In genomic region chr12:111974578-111974977, GRCm38 (mm10) we compare ENCODE assay signal across 27 mouse cellular contexts. TPM values are rescaled to one million over a fixed set of nuclear protein-coding genes. Genes with fewer than 3 reads are reported as not detected.
A peak's percentile ranks its signal among the peaks of the same experiment; 100 is the strongest.
DNase-seq lines count a peak whose midpoint lies in the region; ATAC-seq and TF ChIP-seq lines count a peak whose summit lies in the region.
"Had no signal": no experiment of that assay in that cellular context is flagged by ENCODE, and none has a peak within 500 bp of the region (broad histone marks: within the 10 kb centered on the region; RNA-seq: fewer than 3 reads in every experiment).

No protein-coding gene starts in this region.

- no peak overlapping the region for H3K27ac ChIP-seq in MEL (ENCODE audit: control insufficient read depth, low read depth, low read length)
- H3K27ac ChIP-seq in forebrain, embryonic 12.5 days, result no peak overlapping the region
- H3K27ac ChIP-seq: embryonic facial prominence, embryonic 12.5 days; embryonic facial prominence, embryonic 15.5 days; forebrain, embryonic 13.5 days; hindbrain, embryonic 12.5 days; hindbrain, embryonic 15.5 days; intestine, embryonic 15.5 days had no signal

- H3K9ac ChIP-seq in MEL (ENCODE audit: control insufficient read depth, low read depth, low read length, poor library complexity, severe bottlenecking), result no peak overlapping the region
- no peak overlapping the region for H3K9ac ChIP-seq in forebrain, embryonic 12.5 days
- H3K9ac ChIP-seq: embryonic facial prominence, embryonic 12.5 days; embryonic facial prominence, embryonic 15.5 days; forebrain, embryonic 13.5 days; hindbrain, embryonic 12.5 days; hindbrain, embryonic 15.5 days; intestine, embryonic 15.5 days had no signal

- DNase-seq in 416B (ENCODE audit: low read depth) (peak; percentile 67), MEL (ENCODE audit: low read depth, low spot score) (peak; percentile 11)
- DNase-seq: adrenal gland, postnatal 10 days; adrenal gland, postnatal 36 days; cerebellum, adult 18-20 months; cerebellum, adult 9-10 months; cerebellum, postnatal 14 days; gastrocnemius, postnatal 10 days; gastrocnemius, postnatal 36 days; heart, adult 11 months; heart, postnatal 36 days had no signal

- peak; percentile 65 to 74 for ATAC-seq in hematopoietic stem cell, adult 5-6 weeks (replicated peaks in 1 of 2; ENCODE audit: insufficient read depth in 1 of 2, low FRiP score in 2 of 2, low TSS enrichment in 1 of 2, low read depth in 1 of 2, poor library complexity in 2 of 2, severe bottlenecking in 2 of 2)
- 0 out of 2 replicates have a peak, but pooled peaks have one; percentile 19 for ATAC-seq in megakaryocyte-erythroid progenitor cell, adult 5-6 weeks (replicated peaks; ENCODE audit: low FRiP score, low TSS enrichment, poor library complexity, severe bottlenecking)
- ATAC-seq in forebrain, embryonic 12.5 days (ENCODE audit: low FRiP score), result no peak
- no peak for ATAC-seq in erythroid progenitor cell, adult 5-6 weeks (replicated peaks; ENCODE audit: low FRiP score, poor library complexity, severe bottlenecking)
- ATAC-seq: forebrain, embryonic 13.5 days; forebrain, embryonic 16.5 days; intestine, embryonic 15.5 days; Patski had no signal

- TF ChIP-seq EP300 in MEL (IDR thresholded peaks at IDR 0.05; ENCODE audit: low read depth in 1 of 2, low read length in 2 of 2), result no peak

- no peak for TF ChIP-seq CTCF in MEL (IDR thresholded peaks at IDR 0.05 in 2 of 3, conservative IDR thresholded peaks at IDR 0.05 in 1 of 3; ENCODE audit: control insufficient read depth in 1 of 3, insufficient read depth in 1 of 3, low read depth in 2 of 3, low read length in 3 of 3, poor library complexity in 1 of 3, severe bottlenecking in 1 of 3)

- no peaks in the 10 kb centered on the region for H3K9me3 ChIP-seq in MEL (replicated peaks; ENCODE audit: insufficient read depth, low read length)
- H3K9me3 ChIP-seq in forebrain, embryonic 12.5 days, result no peaks in the 10 kb centered on the region
- H3K9me3 ChIP-seq: embryonic facial prominence, embryonic 12.5 days; forebrain, embryonic 13.5 days; hindbrain, embryonic 12.5 days; hindbrain, embryonic 15.5 days; intestine, embryonic 15.5 days had no signal

- 87% methylated on average over 6 of the region's 6 CpGs for WGBS in forebrain, embryonic 12.5 days

- H3K4me2 ChIP-seq in forebrain, embryonic 12.5 days, result no peak overlapping the region
- H3K4me2 ChIP-seq: embryonic facial prominence, embryonic 12.5 days; embryonic facial prominence, embryonic 15.5 days; forebrain, embryonic 13.5 days; heart, embryonic 11.5 days; hindbrain, embryonic 12.5 days; hindbrain, embryonic 15.5 days; intestine, embryonic 15.5 days had no signal

- no peak for TF ChIP-seq RAD21 in MEL (IDR thresholded peaks at IDR 0.05; ENCODE audit: low read depth, low read length)

- H3K4me3 ChIP-seq in MEL (ENCODE audit: control insufficient read depth in 1 of 2, insufficient read depth in 1 of 2, low read depth in 2 of 2, low read length in 2 of 2), result no peak overlapping the region
- H3K4me3 ChIP-seq in forebrain, embryonic 12.5 days (replicated peaks), result no peak overlapping the region
- H3K4me3 ChIP-seq: embryonic facial prominence, embryonic 12.5 days; embryonic facial prominence, embryonic 15.5 days; forebrain, embryonic 13.5 days; hindbrain, embryonic 12.5 days; hindbrain, embryonic 15.5 days; intestine, embryonic 15.5 days had no signal

- H3K79me2 ChIP-seq in MEL (ENCODE audit: control insufficient read depth, insufficient read depth, low read length, poor library complexity), result peaks cover 53% of the 10 kb centered on the region

- no peaks in the 10 kb centered on the region for H3K27me3 ChIP-seq in MEL (ENCODE audit: control insufficient read depth in 1 of 2, insufficient read depth in 2 of 2, low read length in 2 of 2)
- H3K27me3 ChIP-seq in forebrain, embryonic 12.5 days, result no peaks in the 10 kb centered on the region
- H3K27me3 ChIP-seq: embryonic facial prominence, embryonic 12.5 days; embryonic facial prominence, embryonic 15.5 days; forebrain, embryonic 13.5 days; hindbrain, embryonic 12.5 days; hindbrain, embryonic 15.5 days; intestine, embryonic 15.5 days had no signal

- no peak for TF ChIP-seq POLR2A in MEL (IDR thresholded peaks at IDR 0.05; ENCODE audit: control insufficient read depth in 1 of 2, insufficient read depth in 1 of 2, low read depth in 1 of 2, low read length in 2 of 2, poor library complexity in 1 of 2)

- peaks cover 0 to 12% of the 10 kb centered on the region in 2 experiments; a peak in 2 of 4 replicates for H3K36me3 ChIP-seq in MEL (ENCODE audit: control insufficient read depth in 1 of 2, insufficient read depth in 2 of 2, low read length in 2 of 2)
- H3K36me3 ChIP-seq in forebrain, embryonic 12.5 days (replicated peaks), result no peaks in the 10 kb centered on the region
- H3K36me3 ChIP-seq: embryonic facial prominence, embryonic 12.5 days; embryonic facial prominence, embryonic 15.5 days; hindbrain, embryonic 12.5 days; hindbrain, embryonic 15.5 days; intestine, embryonic 15.5 days had no signal

- H3K4me1 ChIP-seq in MEL (ENCODE audit: control insufficient read depth in 1 of 2, insufficient read depth in 2 of 2, low read length in 2 of 2), result peaks cover 5 to 8% of the 10 kb centered on the region in 2 experiments; a peak in 2 of 4 replicates
- H3K4me1 ChIP-seq in forebrain, embryonic 12.5 days, result no peaks in the 10 kb centered on the region
- H3K4me1 ChIP-seq: embryonic facial prominence, embryonic 15.5 days had no signal

TF ChIP-seq in MEL, 35 proteins besides CTCF, POLR2A, EP300 and RAD21:
- TF ChIP-seq HCFC1 (IDR thresholded peaks at IDR 0.05; ENCODE audit: low read depth, low read length), result no peak
- TF ChIP-seq NELFE (IDR thresholded peaks at IDR 0.05; ENCODE audit: low read depth, low read length), result no peak
- TF ChIP-seq GATA1 (IDR thresholded peaks at IDR 0.05; ENCODE audit: low read depth, low read length), result no peak
- no peak for TF ChIP-seq TAL1 (IDR thresholded peaks at IDR 0.05; ENCODE audit: low read length)
- no peak for TF ChIP-seq GABPA (IDR thresholded peaks at IDR 0.05; ENCODE audit: low read depth, low read length)
- no peak for TF ChIP-seq JUND (IDR thresholded peaks at IDR 0.05; ENCODE audit: low read depth, low read length)
- TF ChIP-seq SIN3A (IDR thresholded peaks at IDR 0.05; ENCODE audit: low read length), result no peak

RNA-seq across cellular contexts. Expression of gene Tdrd9, which starts 3.2 kb away (rescaled TPM):
- total RNA-seq in MEL (2012; rRNA removed), result 24.5 and 46.5 TPM in 2 replicates
- polyA plus RNA-seq in MEL (2012; ENCODE audit: insufficient read depth in 1 of 2, insufficient read length in 2 of 2, low read depth in 1 of 2, low replicate concordance in 2 of 2, missing spikeins in 1 of 2), result 10 to 100 TPM in 1 of 2 experiments, not detected in 1; 28.9 TPM
- total RNA-seq in hematopoietic stem cell, adult 5-6 weeks (2017), result 0.30 TPM in 1 of 2 replicates, not detected in the other
- not detected in 2 replicates for total RNA-seq in megakaryocyte-erythroid progenitor cell, adult 5-6 weeks (2014; fragmentation: Nextera tagmentation)
- not detected in 2 replicates for total RNA-seq in megakaryocyte-erythroid progenitor cell, adult 5-6 weeks (2017)
- 1.2 and 2.0 TPM in 2 replicates for polyA plus RNA-seq in forebrain, embryonic 12.5 days (2016; fragmentation: Nextera tagmentation; extraction: Ambion mirVana)
- not detected in 2 replicates for total RNA-seq in erythroid progenitor cell, adult 5-6 weeks (2015; ENCODE audit: low replicate concordance)
- total RNA-seq in erythroid progenitor cell, adult 5-6 weeks (2017; ENCODE audit: low replicate concordance), result not detected in 2 replicates
- total RNA-seq: gastrocnemius, postnatal 36 days had no signal

RNA-seq across cellular contexts. Expression of gene Rd3l, which starts 6.5 kb away (rescaled TPM):
- total RNA-seq in MEL (2012; rRNA removed), result 0.08 TPM in 1 of 2 replicates, not detected in the other
- not detected for polyA plus RNA-seq in MEL (2012; ENCODE audit: insufficient read depth in 1 of 2, insufficient read length in 2 of 2, low read depth in 1 of 2, low replicate concordance in 2 of 2, missing spikeins in 1 of 2)
- 0.50 TPM in 1 of 2 replicates, not detected in the other for total RNA-seq in hematopoietic stem cell, adult 5-6 weeks (2017)
- not detected in 2 replicates for total RNA-seq in megakaryocyte-erythroid progenitor cell, adult 5-6 weeks (2014; fragmentation: Nextera tagmentation)
- not detected in 2 replicates for total RNA-seq in megakaryocyte-erythroid progenitor cell, adult 5-6 weeks (2017)
- polyA plus RNA-seq in forebrain, embryonic 12.5 days (2016; fragmentation: Nextera tagmentation; extraction: Ambion mirVana), result not detected in 2 replicates
- not detected in 2 replicates for total RNA-seq in erythroid progenitor cell, adult 5-6 weeks (2015; ENCODE audit: low replicate concordance)
- not detected in 2 replicates for total RNA-seq in erythroid progenitor cell, adult 5-6 weeks (2017; ENCODE audit: low replicate concordance)
- total RNA-seq: adrenal gland, adult 18-20 months; adrenal gland, postnatal 10 days; adrenal gland, postnatal 36 days; ES-E14; gastrocnemius, adult 18-20 months; gastrocnemius, postnatal 10 days; gastrocnemius, postnatal 36 days had no signal
- polyA plus RNA-seq: embryonic facial prominence, embryonic 12.5 days; embryonic facial prominence, embryonic 15.5 days; forebrain, embryonic 13.5 days; forebrain, embryonic 16.5 days; hindbrain, embryonic 12.5 days; hindbrain, embryonic 15.5 days; intestine, embryonic 15.5 days; Patski had no signal

RNA-seq across cellular contexts. Expression of gene Atp5mpl, which starts 7.8 kb away (rescaled TPM):
- total RNA-seq in MEL (2012; rRNA removed), result 461 and 487 TPM in 2 replicates
- 1,000 to 10,000 TPM in 1 of 2 experiments, 100 to 1,000 TPM in 1; 224 to 1,158 TPM for polyA plus RNA-seq in MEL (2012; ENCODE audit: insufficient read depth in 1 of 2, insufficient read length in 2 of 2, low read depth in 1 of 2, low replicate concordance in 2 of 2, missing spikeins in 1 of 2)
- total RNA-seq in hematopoietic stem cell, adult 5-6 weeks (2017), result 222 and 478 TPM in 2 replicates
- 536 and 684 TPM in 2 replicates for total RNA-seq in megakaryocyte-erythroid progenitor cell, adult 5-6 weeks (2014; fragmentation: Nextera tagmentation)
- total RNA-seq in megakaryocyte-erythroid progenitor cell, adult 5-6 weeks (2017), result 637 and 817 TPM in 2 replicates
- 590 and 598 TPM in 2 replicates for polyA plus RNA-seq in forebrain, embryonic 12.5 days (2016; fragmentation: Nextera tagmentation; extraction: Ambion mirVana)
- 132 and 273 TPM in 2 replicates for total RNA-seq in erythroid progenitor cell, adult 5-6 weeks (2015; ENCODE audit: low replicate concordance)
- 69.3 and 71.9 TPM in 2 replicates for total RNA-seq in erythroid progenitor cell, adult 5-6 weeks (2017; ENCODE audit: low replicate concordance)

Comparison
In these comparisons a context has a peak if more than half of its experiments do, and no peak if none do; other contexts are left out.
1. ATAC-seq: peak in hematopoietic stem cell, adult 5-6 weeks (2 of 2) and megakaryocyte-erythroid progenitor cell, adult 5-6 weeks (single experiment); none in forebrain, embryonic 12.5 days (single experiment) and erythroid progenitor cell, adult 5-6 weeks (single experiment).
2. RNA of gene Tdrd9, which starts 3.2 kb away (total RNA-seq): 24.5 to 46.5 TPM in MEL; 0.30 TPM in hematopoietic stem cell, adult 5-6 weeks, not detected in megakaryocyte-erythroid progenitor cell, adult 5-6 weeks and not detected in erythroid progenitor cell, adult 5-6 weeks; every median in the first group is over 10 times any median in the second.